Mouse (Mus musculus) erythroblast, embryonic 14.5 days (primary cell): ENCODE measurements at regions not wholly inside any gene's neighbourhood (a gene's known extent, or its start where the extent isn't known, plus 50 kb on each side); places are given as distances from the start of the nearest gene placed in this dataset.

Source experiments
- H3K27me3 ChIP-seq: 2 replicates; pipeline ENCODE4 v1.6.1; 2012; ENCODE audit warnings: inconsistent platforms; ENCODE audit not compliant: control insufficient read depth
- H3K36me3 ChIP-seq: 2 replicates; pipeline ENCODE4 v1.6.1; 2012; ENCODE audit warnings: mild to moderate bottlenecking, inconsistent platforms; ENCODE audit not compliant: control insufficient read depth
- H3K4me1 ChIP-seq: 2 replicates; pipeline ENCODE4 v1.6.1; 2012; ENCODE audit warnings: inconsistent platforms; ENCODE audit not compliant: control insufficient read depth
- H3K4me3 ChIP-seq: replicated peaks from 2 replicates; pipeline ENCODE3; 2012; ENCODE audit warnings: moderate library complexity, mild to moderate bottlenecking, inconsistent platforms
- H3K9me3 ChIP-seq: 2 replicates; pipeline ENCODE4 v1.6.1; 2012; ENCODE audit warnings: low read length, inconsistent platforms, mixed read lengths; ENCODE audit not compliant: control insufficient read depth
- GATA1 ChIP-seq: IDR thresholded peaks from 2 replicates; pipeline ENCODE4 v1.6.1; 2012; ENCODE audit warnings: low read length, inconsistent platforms, mixed read lengths
- TAL1 ChIP-seq: IDR thresholded peaks from 3 replicates; pipeline ENCODE4 v1.6.1; 2012; ENCODE audit warnings: low read length, inconsistent platforms, mixed read lengths

GRCm38 (mm10) chr14:25032899-25033298, 426.1 kb upstream of the Zmiz1 start:
- H3K4me3 ChIP-seq, result no peak overlapping the region
- TF ChIP-seq TAL1 (no peak), GATA1 (no peak)
- H3K36me3 ChIP-seq, result no peaks in the 10 kb centered on the region
- H3K4me1 ChIP-seq, result no peaks in the 10 kb centered on the region
- no peaks in the 10 kb centered on the region for H3K9me3 ChIP-seq
- no peaks in the 10 kb centered on the region for H3K27me3 ChIP-seq

- Histone ChIP-seq H3K36me3 (no peaks in the 10 kb centered on the region), H3K27me3 (no peaks in the 10 kb centered on the region), H3K9me3 (no peaks in the 10 kb centered on the region), H3K4me1 (no peaks in the 10 kb centered on the region), H3K4me3 (no peak overlapping the region)
- no peak for TF ChIP-seq GATA1
- TF ChIP-seq TAL1, result no peak
These were observed 416.7 kb upstream of the Zmiz1 start for GRCm38 (mm10) chr14:25042265-25042664.

- no peaks in the 10 kb centered on the region for H3K36me3 ChIP-seq
- H3K4me3 ChIP-seq, result no peak overlapping the region
- no peaks in the 10 kb centered on the region for H3K27me3 ChIP-seq
- H3K4me1 ChIP-seq, result no peaks in the 10 kb centered on the region
- TF ChIP-seq TAL1 (no peak), GATA1 (no peak)
- no peaks in the 10 kb centered on the region for H3K9me3 ChIP-seq
These were observed 414.9 kb upstream of the Zmiz1 start for GRCm38 (mm10) chr14:25044106-25044505.

GRCm38 (mm10) chr14:25044867-25045266, 414.1 kb upstream of the Zmiz1 start:
- H3K9me3 ChIP-seq, result no peaks in the 10 kb centered on the region
- no peaks in the 10 kb centered on the region for H3K27me3 ChIP-seq
- TF ChIP-seq TAL1 (no peak), GATA1 (no peak)
- no peak overlapping the region for H3K4me3 ChIP-seq
- H3K36me3 ChIP-seq, result no peaks in the 10 kb centered on the region
- no peaks in the 10 kb centered on the region for H3K4me1 ChIP-seq

- Histone ChIP-seq H3K9me3 (no peaks in the 10 kb centered on the region), H3K36me3 (no peaks in the 10 kb centered on the region), H3K4me3 (no peak overlapping the region), H3K4me1 (no peaks in the 10 kb centered on the region), H3K27me3 (no peaks in the 10 kb centered on the region)
- no peak for TF ChIP-seq GATA1
- no peak for TF ChIP-seq TAL1
These were observed 408.2 kb upstream of the Zmiz1 start for GRCm38 (mm10) chr14:25050674-25051251.

GRCm38 (mm10) chr14:25052175-25052574, 406.8 kb upstream of the Zmiz1 start:
- Histone ChIP-seq H3K36me3 (no peaks in the 10 kb centered on the region), H3K4me1 (no peaks in the 10 kb centered on the region), H3K27me3 (no peaks in the 10 kb centered on the region), H3K9me3 (no peaks in the 10 kb centered on the region), H3K4me3 (no peak overlapping the region)
- TF ChIP-seq TAL1, result no peak
- TF ChIP-seq GATA1, result no peak

GRCm38 (mm10) chr14:25059351-25059750, 399.6 kb upstream of the Zmiz1 start:
- no peaks in the 10 kb centered on the region for H3K4me1 ChIP-seq
- no peaks in the 10 kb centered on the region for H3K27me3 ChIP-seq
- no peaks in the 10 kb centered on the region for H3K36me3 ChIP-seq
- H3K4me3 ChIP-seq, result no peak overlapping the region
- TF ChIP-seq TAL1 (no peak), GATA1 (no peak)
- no peaks in the 10 kb centered on the region for H3K9me3 ChIP-seq

GRCm38 (mm10) chr14:25060285-25060684, 398.7 kb upstream of the Zmiz1 start:
- H3K9me3 ChIP-seq, result no peaks in the 10 kb centered on the region
- no peak overlapping the region for H3K4me3 ChIP-seq
- no peak for TF ChIP-seq GATA1
- TF ChIP-seq TAL1, result no peak
- H3K27me3 ChIP-seq, result no peaks in the 10 kb centered on the region
- H3K36me3 ChIP-seq, result no peaks in the 10 kb centered on the region
- H3K4me1 ChIP-seq, result no peaks in the 10 kb centered on the region

GRCm38 (mm10) chr14:25063090-25063489, 395.9 kb upstream of the Zmiz1 start:
- Histone ChIP-seq H3K4me3 (no peak overlapping the region), H3K36me3 (no peaks in the 10 kb centered on the region), H3K4me1 (no peaks in the 10 kb centered on the region), H3K27me3 (no peaks in the 10 kb centered on the region), H3K9me3 (no peaks in the 10 kb centered on the region)
- TF ChIP-seq GATA1, result no peak
- TF ChIP-seq TAL1, result no peak

GRCm38 (mm10) chr14:25064190-25064947, 394.6 kb upstream of the Zmiz1 start:
- Histone ChIP-seq H3K27me3 (no peaks in the 10 kb centered on the region), H3K4me1 (no peaks in the 10 kb centered on the region), H3K9me3 (no peaks in the 10 kb centered on the region), H3K4me3 (no peak overlapping the region), H3K36me3 (no peaks in the 10 kb centered on the region)
- TF ChIP-seq GATA1 (no peak), TAL1 (no peak)
